ENCODE assay signal across 7 mouse cellular contexts in the genomic region with DNA sequence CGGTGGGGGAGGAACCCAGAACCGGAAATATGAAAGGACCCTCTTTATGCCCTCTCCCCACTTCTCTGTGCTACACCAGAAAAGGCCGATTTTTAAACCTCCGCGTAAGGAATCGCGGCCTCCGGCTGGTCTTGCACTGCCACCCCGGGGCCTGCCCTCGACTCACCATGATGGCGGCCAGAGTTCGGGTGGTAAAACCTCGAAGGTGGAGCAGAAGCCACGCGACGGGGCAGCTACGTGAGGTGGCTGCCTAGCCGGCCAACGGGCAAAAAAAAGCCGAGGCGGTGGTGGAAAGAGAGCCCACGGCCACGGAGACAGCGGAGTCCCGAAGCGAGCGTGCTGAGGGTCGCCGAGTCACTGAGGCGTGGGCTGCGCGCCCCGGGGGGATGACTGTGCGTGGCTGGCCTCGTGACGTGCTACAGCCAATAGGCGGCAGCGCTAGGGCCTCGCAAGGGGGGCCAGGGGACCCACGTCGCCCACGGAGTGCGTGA. TPM values are rescaled to one million over a fixed set of nuclear protein-coding genes. Genes with fewer than 3 reads are reported as not detected.
A peak's percentile ranks its signal among the peaks of the same experiment; 100 is the strongest.
DNase-seq lines count a peak whose midpoint lies in the region; ATAC-seq and TF ChIP-seq lines count a peak whose summit lies in the region.

A gene (minus strand): TSS at position 396 of the 491 bp plus-strand sequence.

- TF ChIP-seq EP300 in liver, postnatal 0 days (IDR thresholded peaks at IDR 0.05; ENCODE audit: low read depth) = no peak

- 89% methylated on average over 43 of the region's 43 CpGs for WGBS in embryonic facial prominence, embryonic 10.5 days
- WGBS in forebrain, postnatal 0 days = 94% methylated on average over 43 of the region's 43 CpGs
- WGBS in liver, postnatal 0 days (ENCODE audit: insufficient replicate concordance) = 93% methylated on average over 43 of the region's 43 CpGs

- H3K27ac ChIP-seq in layer of hippocampus, adult 2 months = peak within 1 kb of the TSS; percentile 83
- peak within 1 kb of the TSS; percentile 89 for H3K27ac ChIP-seq in embryonic facial prominence, embryonic 10.5 days (replicated peaks)
- H3K27ac ChIP-seq in forebrain, postnatal 0 days (ENCODE audit: low read depth, low read length) = peak within 1 kb of the TSS; percentile 78
- H3K27ac ChIP-seq in liver, postnatal 0 days (ENCODE audit: low read depth) = peak within 1 kb of the TSS; percentile 44; the same call in 1 of the 2 replicates

- no peak for ATAC-seq in forebrain, postnatal 0 days
- ATAC-seq in liver, postnatal 0 days = no peak

- TF ChIP-seq CTCF in layer of hippocampus, adult 2 months (conservative IDR thresholded peaks at IDR 0.05) = no peak
- TF ChIP-seq CTCF in forebrain, postnatal 0 days (IDR thresholded peaks at IDR 0.05; ENCODE audit: low read depth) = no peak
- no peak for TF ChIP-seq CTCF in liver, postnatal 0 days (IDR thresholded peaks at IDR 0.05; ENCODE audit: low read depth)

- peaks cover 15% of the 10 kb centered on the region for H3K9me3 ChIP-seq in embryonic facial prominence, embryonic 10.5 days
- H3K9me3 ChIP-seq in forebrain, postnatal 0 days (ENCODE audit: low read length) = 0 out of 2 replicates have a peak, but pooled peaks cover 12% of the 10 kb centered on the region
- peaks cover 10% of the 10 kb centered on the region for H3K9me3 ChIP-seq in liver, postnatal 0 days (ENCODE audit: low read length)

- peak within 1 kb of the TSS; percentile 55 for H3K4me3 ChIP-seq in layer of hippocampus, adult 2 months
- H3K4me3 ChIP-seq in embryonic facial prominence, embryonic 10.5 days = peak within 1 kb of the TSS; percentile 60
- peak within 1 kb of the TSS; percentile 58 for H3K4me3 ChIP-seq in forebrain, postnatal 0 days (ENCODE audit: low read depth, low read length)
- peak within 1 kb of the TSS; percentile 59 for H3K4me3 ChIP-seq in liver, postnatal 0 days (ENCODE audit: low read depth, low read length)

- DNase-seq in layer of hippocampus, adult 2 months (ENCODE audit: low spot score in 2 of 2) = peak; percentile 8 to 18
- no peak for DNase-seq in layer of hippocampus, adult 9-11 months
- no peak for DNase-seq in embryonic facial prominence, embryonic 10.5 days (ENCODE audit: low spot score)
- DNase-seq in forebrain, postnatal 0 days = no peak
- peak; percentile 27 for DNase-seq in liver, postnatal 0 days
- no peak for DNase-seq in retina, postnatal 1 day
- no peak for DNase-seq in natural killer cell, adult 2 months (ENCODE audit: low spot score in 2 of 2)

- no peaks in the 10 kb centered on the region for H3K27me3 ChIP-seq in embryonic facial prominence, embryonic 10.5 days (replicated peaks; ENCODE audit: low read depth, poor library complexity, severe bottlenecking)
- no peaks in the 10 kb centered on the region for H3K27me3 ChIP-seq in forebrain, postnatal 0 days (ENCODE audit: insufficient read depth, low read length)
- H3K27me3 ChIP-seq in liver, postnatal 0 days (ENCODE audit: insufficient read depth, low read length) = no peaks in the 10 kb centered on the region

- peak within 1 kb of the TSS; percentile 70 for H3K9ac ChIP-seq in forebrain, postnatal 0 days
- H3K9ac ChIP-seq in liver, postnatal 0 days (replicated peaks) = peak within 1 kb of the TSS; percentile 57

- H3K36me3 ChIP-seq in embryonic facial prominence, embryonic 10.5 days (replicated peaks) = peaks cover 8% of the 10 kb centered on the region
- no peaks in the 10 kb centered on the region for H3K36me3 ChIP-seq in forebrain, postnatal 0 days (ENCODE audit: insufficient read depth)
- no peaks in the 10 kb centered on the region for H3K36me3 ChIP-seq in liver, postnatal 0 days (replicated peaks; ENCODE audit: insufficient read depth, low read length)

- peaks cover 6% of the 10 kb centered on the region; the same call in 1 of the 2 replicates for H3K4me1 ChIP-seq in embryonic facial prominence, embryonic 10.5 days
- H3K4me1 ChIP-seq in forebrain, postnatal 0 days (ENCODE audit: insufficient read depth) = no peaks in the 10 kb centered on the region
- H3K4me1 ChIP-seq in liver, postnatal 0 days (ENCODE audit: insufficient read depth) = no peaks in the 10 kb centered on the region

- H3K4me2 ChIP-seq in forebrain, postnatal 0 days (ENCODE audit: low read depth) = peak within 1 kb of the TSS; percentile 65
- peak within 1 kb of the TSS; percentile 80 for H3K4me2 ChIP-seq in liver, postnatal 0 days (ENCODE audit: low read depth, low read length)

RNA-seq across cellular contexts. Expression of the gene that starts here (rescaled TPM):
- 1 to 10 TPM; 4.6 to 5.9 TPM for total RNA-seq in layer of hippocampus, adult 2 months (2021)
- 0.52 TPM in 1 of 2 replicates, not detected in the other for polyA plus RNA-seq in embryonic facial prominence, embryonic 10.5 days (2016; fragmentation: Nextera tagmentation; extraction: Ambion mirVana)
- 0.85 and 4.2 TPM in 2 replicates for total RNA-seq in forebrain, postnatal 0 days (2014; rRNA removed)
- 1.3 and 1.8 TPM in 2 replicates for polyA plus RNA-seq in forebrain, postnatal 0 days (2015; fragmentation: Nextera tagmentation; extraction: Ambion mirVana)
- not detected in 2 replicates for polyA plus RNA-seq in liver, postnatal 0 days (2015; fragmentation: Nextera tagmentation; extraction: Ambion mirVana)

Comparison
In these comparisons a context has a peak if more than half of its experiments do, and no peak if none do; other contexts are left out.
1. DNase-seq: peak in layer of hippocampus, adult 2 months (2 of 2); none in layer of hippocampus, adult 9-11 months (single experiment), embryonic facial prominence, embryonic 10.5 days (single experiment), forebrain, postnatal 0 days (single experiment), retina, postnatal 1 day (single experiment) and natural killer cell, adult 2 months (0 of 2).
2. Peak in DNase-seq, H3K4me3 ChIP-seq, H3K27ac ChIP-seq, H3K9ac ChIP-seq and H3K4me2 ChIP-seq in liver, postnatal 0 days; RNA of the gene not detected or under 1 TPM.
3. Peak in every context shown above with its lines, with median percentiles within 50 percentile points of each other: H3K27ac ChIP-seq and H3K4me3 ChIP-seq.